Mouse (Mus musculus): ENCODE measurements around the gene Hif3a. TPM values are rescaled to one million over a fixed set of nuclear protein-coding genes. Genes with fewer than 3 reads are reported as not detected.

Gene Hif3a
- polyA plus RNA-seq, 1 experiment from 2014 or later, result 18.2 TPM

- DNase-seq (ENCODE audit: low spot score), result no peak
- peaks cover 15% of the 10 kb centered on the region for H3K4me1 ChIP-seq
- H3K4me3 ChIP-seq, result no peak overlapping the region
- H3K36me3 ChIP-seq, result no peaks in the 10 kb centered on the region
- 0 out of 2 replicates have a peak, but pooled peaks cover 4% of the 10 kb centered on the region for H3K27me3 ChIP-seq (ENCODE audit: insufficient read depth, poor library complexity, severe bottlenecking)
- WGBS, result 75% methylated on average over 9 of the region's 9 CpGs
- H3K9me3 ChIP-seq, result no peaks in the 10 kb centered on the region
- H3K27ac ChIP-seq, result no peak overlapping the region
Measured at GRCm38 (mm10) chr7:17065620-17066019, 3.4 kb upstream of the Hif3a start.

- WGBS, result 16% methylated on average over 11 of the region's 11 CpGs
- H3K36me3 ChIP-seq, result no peaks in the 10 kb centered on the region
- 0 out of 2 replicates have a peak, but pooled peaks cover 4% of the 10 kb centered on the region for H3K27me3 ChIP-seq (ENCODE audit: insufficient read depth, poor library complexity, severe bottlenecking)
- H3K4me3 ChIP-seq, result peak overlapping the region; percentile 67
- peaks cover 42% of the 10 kb centered on the region for H3K4me1 ChIP-seq
- no peaks in the 10 kb centered on the region for H3K9me3 ChIP-seq
- DNase-seq (ENCODE audit: low spot score), result peak; percentile 73
- peak overlapping the region; percentile 95 for H3K27ac ChIP-seq
Measured at GRCm38 (mm10) chr7:17062845-17063244, 618 bp upstream of the Hif3a start.

GRCm38 (mm10) chr7:17060782-17061605, 1.2 kb downstream of the Hif3a start:
- Histone ChIP-seq H3K27ac (peak overlapping the region; percentile 95), H3K9me3 (no peaks in the 10 kb centered on the region), H3K27me3 (ENCODE audit: insufficient read depth, poor library complexity, severe bottlenecking) (0 out of 2 replicates have a peak, but pooled peaks cover 4% of the 10 kb centered on the region), H3K36me3 (no peaks in the 10 kb centered on the region), H3K4me1 (peaks cover 58% of the 10 kb centered on the region), H3K4me3 (peak overlapping the region; percentile 67)
- peak; percentile 76 for DNase-seq (ENCODE audit: low spot score)
- WGBS, result 81% methylated on average over 22 of the region's 22 CpGs

- WGBS, result 49% methylated on average over 9 of the region's 9 CpGs
- Histone ChIP-seq H3K9me3 (no peaks in the 10 kb centered on the region), H3K27me3 (ENCODE audit: insufficient read depth, poor library complexity, severe bottlenecking) (0 out of 2 replicates have a peak, but pooled peaks cover 4% of the 10 kb centered on the region), H3K4me3 (peak overlapping the region; percentile 67), H3K4me1 (peaks cover 62% of the 10 kb centered on the region), H3K36me3 (no peaks in the 10 kb centered on the region), H3K27ac (peak overlapping the region; percentile 95)
- peak; percentile 90 for DNase-seq (ENCODE audit: low spot score)
Measured at GRCm38 (mm10) chr7:17060031-17060781, 2.0 kb downstream of the Hif3a start.

- Histone ChIP-seq H3K4me3 (peak overlapping the region; percentile 67; the same call in 1 of the 2 replicates), H3K27ac (peak overlapping the region; percentile 95), H3K9me3 (no peaks in the 10 kb centered on the region), H3K36me3 (peaks cover 4% of the 10 kb centered on the region), H3K27me3 (ENCODE audit: insufficient read depth, poor library complexity, severe bottlenecking) (0 out of 2 replicates have a peak, but pooled peaks cover 4% of the 10 kb centered on the region), H3K4me1 (peaks cover 65% of the 10 kb centered on the region)
- WGBS, result 80% methylated on average over 3 of the region's 3 CpGs
- peak; percentile 50 for DNase-seq (ENCODE audit: low spot score)
Measured at GRCm38 (mm10) chr7:17059463-17059844, 2.8 kb downstream of the Hif3a start.

GRCm38 (mm10) chr7:17058816-17059462, 3.3 kb downstream of the Hif3a start:
- H3K9me3 ChIP-seq, result no peaks in the 10 kb centered on the region
- peak overlapping the region; percentile 95 for H3K27ac ChIP-seq
- peak; percentile 76 for DNase-seq (ENCODE audit: low spot score)
- H3K4me3 ChIP-seq, result peak overlapping the region; percentile 67; the same call in 1 of the 2 replicates
- 0 out of 2 replicates have a peak, but pooled peaks cover 4% of the 10 kb centered on the region for H3K27me3 ChIP-seq (ENCODE audit: insufficient read depth, poor library complexity, severe bottlenecking)
- H3K36me3 ChIP-seq, result peaks cover 9% of the 10 kb centered on the region
- WGBS, result 71% methylated on average over 8 of the region's 8 CpGs
- peaks cover 67% of the 10 kb centered on the region for H3K4me1 ChIP-seq

- no peaks in the 10 kb centered on the region for H3K27me3 ChIP-seq (ENCODE audit: insufficient read depth, poor library complexity, severe bottlenecking)
- H3K4me1 ChIP-seq, result peaks cover 66% of the 10 kb centered on the region
- WGBS, result 4% methylated on average over 16 of the region's 16 CpGs
- H3K27ac ChIP-seq, result peak overlapping the region; percentile 95
- no peaks in the 10 kb centered on the region for H3K9me3 ChIP-seq
- DNase-seq (ENCODE audit: low spot score), result peak; percentile 95
- peak overlapping the region; percentile 38 for H3K4me3 ChIP-seq
- H3K36me3 ChIP-seq, result peaks cover 17% of the 10 kb centered on the region
Measured at GRCm38 (mm10) chr7:17058071-17058689, 4.0 kb downstream of the Hif3a start.

GRCm38 (mm10) chr7:17056601-17057523, 5.4 kb downstream of the Hif3a start:
- peaks cover 60% of the 10 kb centered on the region for H3K4me1 ChIP-seq
- no peaks in the 10 kb centered on the region for H3K27me3 ChIP-seq (ENCODE audit: insufficient read depth, poor library complexity, severe bottlenecking)
- H3K4me3 ChIP-seq, result peak overlapping the region; percentile 75
- peaks cover 22% of the 10 kb centered on the region for H3K36me3 ChIP-seq
- H3K27ac ChIP-seq, result peak overlapping the region; percentile 95
- peak; percentile 94 for DNase-seq (ENCODE audit: low spot score)
- H3K9me3 ChIP-seq, result no peaks in the 10 kb centered on the region
- WGBS, result 24% methylated on average over 14 of the region's 14 CpGs

GRCm38 (mm10) chr7:17056081-17056581, 6.1 kb downstream of the Hif3a start:
- peaks cover 26% of the 10 kb centered on the region for H3K36me3 ChIP-seq
- peak overlapping the region; percentile 75 for H3K4me3 ChIP-seq
- H3K4me1 ChIP-seq, result peaks cover 57% of the 10 kb centered on the region
- WGBS, result under 1% methylated on average over 42 of the region's 42 CpGs
- H3K9me3 ChIP-seq, result no peaks in the 10 kb centered on the region
- H3K27ac ChIP-seq, result peak overlapping the region; percentile 95
- no peaks in the 10 kb centered on the region for H3K27me3 ChIP-seq (ENCODE audit: insufficient read depth, poor library complexity, severe bottlenecking)
- peak; percentile 94 for DNase-seq (ENCODE audit: low spot score)

GRCm38 (mm10) chr7:17055287-17055946, 6.8 kb downstream of the Hif3a start:
- 88% methylated on average over 4 of the region's 4 CpGs for WGBS
- no peak for DNase-seq (ENCODE audit: low spot score)
- no peaks in the 10 kb centered on the region for H3K27me3 ChIP-seq (ENCODE audit: insufficient read depth, poor library complexity, severe bottlenecking)
- H3K36me3 ChIP-seq, result peaks cover 31% of the 10 kb centered on the region
- H3K4me1 ChIP-seq, result peaks cover 56% of the 10 kb centered on the region
- no peaks in the 10 kb centered on the region for H3K9me3 ChIP-seq
- H3K27ac ChIP-seq, result peak overlapping the region; percentile 95
- H3K4me3 ChIP-seq, result peak overlapping the region; percentile 75

All from heart, embryonic 10.5 days (tissue).